Mouse (Mus musculus) layer of hippocampus, adult 2 months (tissue): ENCODE measurements around the gene Itga10. TPM values are rescaled to one million over a fixed set of nuclear protein-coding genes. Genes with fewer than 3 reads are reported as not detected.

Experiments
- DNase-seq, 2 experiments: peaks; one replicate each; pipeline ENCODE4 v3.0.0; 2022; ENCODE audit warnings: low spot score in 2 of 2
- H3K27ac ChIP-seq: fragments of 200-600 bp; 2 replicates; pipeline ENCODE4 v1.8.1; 2022
- H3K4me3 ChIP-seq: fragments of 200-600 bp; 2 replicates; pipeline ENCODE4 v1.8.1; 2022; ENCODE audit warnings: mild to moderate bottlenecking
- CTCF ChIP-seq: fragments of 200-600 bp; conservative IDR thresholded peaks from 2 replicates; pipeline ENCODE4 v1.8.1; 2022; ENCODE audit warnings: antibody characterized with exemption, mild to moderate bottlenecking, moderate library complexity
- total RNA-seq, 2 experiments: library from RNA; stranded (reverse); gene quantifications; 2 replicates each; pipeline ENCODE4 v1.2.3; 2021

Gene Itga10
- total RNA-seq, 2 experiments from 2014 or later: 2.0 to 3.1 TPM

DNA sequence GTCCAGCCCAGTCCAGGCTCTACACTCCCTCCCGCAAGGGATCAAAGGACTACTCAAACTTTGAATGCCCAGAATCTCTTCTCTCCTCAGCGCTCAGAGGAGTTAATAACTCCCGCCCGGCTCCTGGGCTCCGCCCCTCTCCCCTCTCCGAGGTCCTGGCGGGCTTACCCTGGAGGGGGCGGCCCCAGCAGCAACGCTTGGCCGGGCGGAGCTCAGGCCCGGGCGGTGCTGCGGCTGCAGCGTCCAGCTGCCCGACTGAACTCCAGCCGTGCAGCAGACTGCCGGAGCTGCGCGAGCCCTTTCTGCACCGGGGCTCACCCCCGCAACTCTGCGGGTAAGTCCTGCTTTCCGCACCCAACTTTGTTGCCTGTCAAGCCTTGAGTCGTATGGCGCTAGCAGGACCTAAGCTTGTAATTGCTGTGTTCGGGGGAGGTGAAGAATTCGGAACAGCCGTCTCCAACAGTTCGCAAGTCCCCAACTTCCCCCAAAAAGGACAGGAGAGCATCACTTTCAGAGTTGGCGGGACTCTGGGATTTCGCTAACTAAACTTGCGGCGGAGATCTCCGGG is 50.9 kb downstream of the Itga10 start, which contains the start of gene Pias3:
Pias3 (plus strand) TSS at position 187 of the 568 bp plus-strand sequence.
- TF ChIP-seq CTCF: no peak
- H3K27ac ChIP-seq: peak within 1 kb of the TSS; percentile 95
- peak; percentile 41 to 42 for DNase-seq
- H3K4me3 ChIP-seq: peak within 1 kb of the TSS; percentile 63

DNA sequence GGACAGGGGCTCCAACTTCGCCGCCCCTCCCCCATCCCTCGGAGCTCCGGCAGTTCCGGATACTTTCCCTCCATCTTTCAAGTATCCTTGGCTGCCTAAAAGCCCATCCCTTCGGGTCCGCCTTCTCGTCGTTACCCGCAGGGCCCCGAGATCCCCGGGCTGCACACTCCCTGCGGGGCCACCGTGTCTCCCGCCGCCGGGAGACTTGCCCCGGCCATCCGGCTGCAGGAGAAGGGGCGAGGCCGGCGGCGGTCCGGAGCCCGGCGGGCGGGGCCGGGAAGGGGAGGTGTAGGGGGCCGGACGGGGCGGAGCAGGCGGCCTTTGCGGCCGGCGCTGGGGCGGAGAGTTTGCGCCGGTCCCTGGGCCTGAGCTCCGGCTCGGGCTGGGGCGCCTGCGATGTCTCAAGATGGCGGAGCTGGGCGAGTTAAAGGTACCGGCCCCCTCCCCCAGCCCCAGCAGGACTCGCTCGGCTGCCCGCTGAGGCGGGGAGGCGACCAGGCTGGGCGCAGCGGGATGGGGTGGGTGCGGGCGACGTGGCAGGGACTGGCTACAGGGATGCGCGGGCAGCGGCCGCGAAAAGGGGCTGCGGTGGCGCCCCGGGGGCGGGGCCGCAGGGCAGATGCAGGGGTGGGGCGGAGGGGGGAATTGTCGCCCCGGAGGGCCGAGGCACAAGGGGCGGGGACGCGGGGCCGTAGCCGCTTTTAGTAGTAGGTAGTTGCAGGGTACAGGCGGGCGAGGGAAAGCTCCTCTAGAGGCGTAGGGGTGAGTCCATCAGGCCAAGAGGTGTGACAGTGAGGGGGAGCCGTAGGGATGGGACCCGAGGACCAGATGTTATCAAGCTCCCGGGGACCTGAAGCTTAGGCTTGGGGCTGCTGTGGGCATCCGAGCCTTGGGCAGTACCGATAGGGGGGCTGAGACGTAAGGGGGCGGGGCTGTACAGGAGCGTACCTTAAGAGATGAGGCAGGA is 51.7 kb downstream of the Itga10 start:
- H3K4me3 ChIP-seq: peak overlapping the region; percentile 63
- TF ChIP-seq CTCF: no peak
- H3K27ac ChIP-seq: peak overlapping the region; percentile 95
- peak; percentile 72 to 77 for DNase-seq

DNA sequence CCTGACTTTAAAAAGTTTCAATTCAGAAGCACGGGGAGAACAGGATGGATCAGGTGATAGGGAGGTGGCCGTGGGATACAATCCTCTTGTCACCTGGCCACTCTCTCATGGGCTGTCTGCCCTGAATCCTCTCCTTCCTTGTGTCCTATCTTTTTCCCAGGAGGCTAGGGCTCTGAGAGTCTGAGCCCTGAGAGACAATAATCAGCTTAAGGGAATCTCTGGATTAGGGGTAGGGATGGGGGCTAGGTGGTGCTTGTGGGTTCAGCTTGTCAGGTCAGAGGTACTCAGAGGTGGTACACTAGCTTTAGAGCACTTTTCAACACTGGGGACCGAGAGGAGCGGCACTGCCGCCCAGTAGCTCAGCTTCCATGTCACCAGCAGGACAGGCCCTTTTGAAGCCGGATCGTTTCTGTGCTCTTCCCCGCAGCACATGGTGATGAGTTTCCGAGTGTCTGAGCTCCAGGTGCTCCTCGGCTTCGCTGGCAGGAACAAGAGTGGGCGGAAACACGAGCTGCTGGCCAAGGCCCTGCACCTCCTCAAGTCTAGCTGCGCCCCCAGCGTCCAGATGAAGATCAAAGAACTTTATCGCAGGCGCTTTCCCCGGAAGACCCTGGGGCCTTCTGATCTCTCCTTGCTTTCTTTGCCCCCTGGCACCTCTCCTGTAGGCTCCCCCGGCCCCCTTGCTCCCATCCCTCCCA is 53.8 kb downstream of the Itga10 start:
- Histone ChIP-seq H3K4me3 (no peak overlapping the region), H3K27ac (no peak overlapping the region)
- DNase-seq: no peak
- TF ChIP-seq CTCF: peak; percentile 36

DNA sequence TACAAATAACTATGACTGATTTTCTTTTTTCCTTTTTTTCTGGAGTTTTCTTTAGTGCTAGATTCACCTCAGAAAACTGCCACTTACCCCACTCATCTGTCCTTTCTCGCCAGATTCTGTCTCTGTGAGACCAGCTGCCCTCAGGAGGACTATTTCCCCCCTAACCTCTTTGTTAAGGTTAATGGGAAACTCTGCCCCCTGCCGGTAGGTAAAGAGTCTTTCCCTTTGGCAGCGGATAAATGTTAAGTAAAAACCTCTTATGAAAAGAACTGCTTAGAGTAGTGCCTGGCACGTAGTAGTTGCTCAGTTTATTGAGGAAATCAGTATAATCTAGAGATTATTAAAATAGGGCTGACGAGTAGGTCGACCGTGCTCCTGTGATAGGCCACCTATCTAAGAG is 55.0 kb downstream of the Itga10 start:
- no peak for DNase-seq
- Histone ChIP-seq H3K4me3 (no peak overlapping the region), H3K27ac (no peak overlapping the region)
- peak; percentile 80 for TF ChIP-seq CTCF

DNA sequence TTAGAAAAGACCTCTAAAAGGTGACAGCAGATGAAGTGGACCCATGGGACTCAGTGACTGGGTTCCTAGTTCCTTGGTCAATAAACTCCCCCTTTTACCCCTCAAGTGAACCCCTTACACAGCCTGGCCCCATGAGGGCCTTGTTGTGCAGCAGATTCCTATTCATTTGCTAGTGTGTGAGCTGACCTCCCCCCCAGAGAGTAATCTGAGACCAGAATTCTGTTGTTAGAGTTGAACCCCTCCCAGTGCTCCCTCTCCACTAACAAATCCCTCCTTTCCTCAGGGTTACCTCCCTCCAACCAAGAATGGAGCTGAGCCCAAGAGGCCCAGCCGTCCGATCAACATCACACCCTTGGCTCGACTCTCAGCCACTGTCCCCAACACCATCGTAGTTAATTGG is 55.6 kb downstream of the Itga10 start:
- no peak overlapping the region for H3K27ac ChIP-seq
- TF ChIP-seq CTCF: no peak
- DNase-seq: no peak
- no peak overlapping the region for H3K4me3 ChIP-seq

DNA sequence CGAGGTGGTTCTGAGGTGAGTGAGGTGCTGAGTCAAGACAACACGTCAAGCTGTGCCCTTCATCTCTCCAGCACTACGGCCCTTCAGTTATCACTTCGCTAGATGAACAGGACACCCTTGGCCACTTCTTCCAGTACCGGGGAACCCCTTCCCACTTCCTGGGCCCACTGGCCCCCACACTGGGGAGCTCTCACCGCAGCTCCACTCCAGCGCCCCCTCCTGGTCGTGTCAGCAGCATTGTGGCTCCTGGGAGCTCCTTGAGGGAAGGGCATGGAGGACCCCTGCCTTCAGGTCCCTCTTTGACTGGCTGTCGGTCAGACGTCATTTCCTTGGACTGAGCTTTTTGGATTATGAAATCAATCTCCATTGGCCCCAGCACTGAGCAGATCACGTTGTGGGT is 59.4 kb downstream of the Itga10 start:
- DNase-seq: no peak
- no peak overlapping the region for H3K4me3 ChIP-seq
- TF ChIP-seq CTCF: peak; percentile 74
- H3K27ac ChIP-seq: no peak overlapping the region

DNA sequence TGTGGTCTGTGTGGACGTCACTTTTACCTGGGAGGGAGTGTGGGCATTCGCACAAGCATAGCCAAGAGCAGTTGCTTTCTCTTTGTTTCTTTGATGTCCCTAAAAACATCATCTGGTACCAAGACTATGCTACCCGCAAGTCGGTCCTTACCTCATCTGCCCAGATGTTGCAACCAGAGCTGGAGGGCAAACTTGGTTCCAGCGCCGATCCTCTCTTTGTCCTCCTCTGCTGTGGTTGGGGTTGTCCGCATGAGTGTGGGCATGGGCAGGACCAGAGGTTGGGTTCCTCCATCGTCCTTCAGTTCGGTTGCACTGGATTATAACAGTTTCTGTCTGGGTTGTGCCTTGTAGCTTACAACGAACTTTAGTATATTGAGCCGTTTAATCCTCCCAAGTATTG is 60.8 kb downstream of the Itga10 start:
- TF ChIP-seq CTCF: no peak
- no peak for DNase-seq
- Histone ChIP-seq H3K4me3 (no peak overlapping the region), H3K27ac (no peak overlapping the region)

DNA sequence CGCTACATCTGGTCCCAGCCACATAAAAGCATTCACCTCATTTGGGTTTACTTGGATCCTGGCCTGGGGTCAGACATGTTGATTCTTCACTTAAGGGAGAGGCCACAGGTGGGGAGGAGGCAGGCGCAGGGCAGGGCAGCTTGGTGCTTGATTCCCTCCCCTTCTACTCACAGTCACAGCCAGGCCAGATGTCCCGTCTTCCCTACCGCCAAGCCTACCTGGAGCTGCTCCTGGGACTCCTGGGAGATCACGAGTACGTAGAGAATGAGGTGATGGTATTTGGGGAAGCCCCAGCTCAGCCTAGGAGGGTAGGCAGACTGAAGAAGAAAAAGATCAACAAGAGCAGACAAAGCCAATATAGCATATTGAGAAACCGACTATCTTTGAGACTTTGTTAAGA is 61.6 kb downstream of the Itga10 start:
- no peak overlapping the region for H3K4me3 ChIP-seq
- TF ChIP-seq CTCF: no peak
- H3K27ac ChIP-seq: no peak overlapping the region
- DNase-seq: no peak

DNA sequence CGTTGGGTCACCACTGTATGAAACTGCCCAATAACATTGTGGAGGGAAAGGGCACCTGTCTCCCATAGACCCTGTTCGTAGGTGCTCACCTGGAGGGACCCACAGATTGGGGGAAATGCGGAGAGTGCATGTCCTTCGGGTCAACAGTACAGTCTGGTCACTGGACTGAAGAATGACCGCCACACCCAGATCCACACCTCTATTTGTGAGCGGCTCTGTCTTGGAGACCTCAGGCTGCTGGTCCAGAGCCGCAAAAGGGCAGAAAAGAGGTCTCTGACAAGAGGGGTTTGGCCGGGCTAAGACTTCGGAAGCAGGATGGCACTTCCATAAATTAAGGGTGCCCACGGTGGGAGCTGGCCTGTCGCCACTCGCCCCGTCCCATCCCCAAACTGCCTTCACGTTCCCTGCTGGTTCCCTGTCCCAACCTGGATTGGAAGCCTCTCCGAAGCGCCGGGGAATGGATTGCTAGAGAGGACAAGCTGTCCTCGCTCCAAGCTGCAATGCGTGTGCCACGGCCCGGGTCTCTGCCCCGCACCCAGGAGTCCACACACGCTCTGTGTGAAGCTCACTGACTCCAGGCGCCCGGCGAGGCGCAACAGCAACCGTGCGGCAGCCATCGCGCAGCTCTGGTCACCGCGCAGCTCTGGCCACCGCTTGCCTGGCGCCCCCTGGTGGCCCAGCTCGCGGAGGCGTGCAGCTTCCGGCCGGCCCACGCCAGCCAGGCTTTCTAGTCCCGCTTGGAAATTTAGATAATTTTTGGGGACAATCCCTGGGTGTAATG is 62.7 kb downstream of the Itga10 start, which contains the start of gene Nudt17:
Nudt17 (minus strand) TSS at position 660 of the 781 bp plus-strand sequence.
- peak within 1 kb of the TSS; percentile 80 for H3K27ac ChIP-seq
- peak within 1 kb of the TSS; percentile 69 for H3K4me3 ChIP-seq
- peak; percentile 100 for TF ChIP-seq CTCF
- peak; percentile 79 to 86 for DNase-seq

DNA sequence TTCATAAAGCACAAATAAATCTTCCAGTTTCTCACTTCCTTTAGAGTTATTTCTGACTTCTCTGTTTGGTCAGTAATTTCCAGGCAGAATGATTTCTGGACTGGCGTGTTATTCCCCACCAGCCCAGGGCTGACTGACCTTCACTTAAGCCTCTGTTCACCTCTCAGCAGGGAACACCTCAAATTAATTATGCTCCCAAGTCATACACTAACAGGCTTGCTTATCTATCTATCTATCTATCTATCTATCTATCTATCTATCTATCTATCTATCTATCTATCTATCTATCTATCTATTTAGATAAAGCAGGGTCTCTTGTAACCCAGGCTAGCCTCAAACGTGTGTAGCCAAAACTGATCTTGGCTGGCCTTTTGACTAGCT is 63.3 kb downstream of the Itga10 start:
- peak overlapping the region; percentile 80 for H3K27ac ChIP-seq
- TF ChIP-seq CTCF: no peak; the same call in 1 of the 2 replicates
- DNase-seq: no peak
- H3K4me3 ChIP-seq: peak overlapping the region; percentile 69

Other genes starting within 250 kb of the Itga10 start
- gene BC107364, start 193.3 kb upstream of the Itga10 start, total RNA-seq: not detected
- under 1 TPM in 1 of 2 experiments, not detected in 1; 0.23 TPM for gene Hfe2, start 120.4 kb upstream of the Itga10 start, total RNA-seq
- gene Txnip, start 87.6 kb upstream of the Itga10 start, total RNA-seq: 10 to 100 TPM; 22.6 to 36.4 TPM
- gene Gm16253, start 68.6 kb upstream of the Itga10 start, total RNA-seq: not detected
- gene Polr3gl, start 51.4 kb upstream of the Itga10 start, total RNA-seq: 10 to 100 TPM; 32.1 to 34.4 TPM
- 10 to 100 TPM; 55.2 to 56.7 TPM for gene Ankrd34a, start 48.9 kb upstream of the Itga10 start, total RNA-seq
- 10 to 100 TPM; 29.0 to 29.1 TPM for gene Lix1l, start 44.4 kb upstream of the Itga10 start, total RNA-seq
- 10 to 100 TPM; 51.4 to 52.0 TPM for gene Rbm8a, start 15.7 kb upstream of the Itga10 start, total RNA-seq
- 10 to 100 TPM; 57.1 to 59.6 TPM for gene Pex11b, start 10.2 kb upstream of the Itga10 start, total RNA-seq
- gene Gm42957, start 10.1 kb upstream of the Itga10 start, total RNA-seq: under 1 TPM; 0.12 to 0.87 TPM
- 1 to 10 TPM; 6.3 to 6.7 TPM for gene Ankrd35, start 24.5 kb downstream of the Itga10 start, total RNA-seq
- gene Pias3, start 50.8 kb downstream of the Itga10 start, total RNA-seq: 10 to 100 TPM; 32.5 to 44.4 TPM
- gene Nudt17, start 63.0 kb downstream of the Itga10 start, total RNA-seq: 10 to 100 TPM; 15.0 to 16.2 TPM
- 10 to 100 TPM; 23.5 to 24.0 TPM for gene Polr3c, start 82.0 kb downstream of the Itga10 start, total RNA-seq
- gene Rnf115, start 82.1 kb downstream of the Itga10 start, total RNA-seq: 10 to 100 TPM; 59.7 to 61.3 TPM
- under 1 TPM in 1 of 2 experiments, not detected in 1; 0.33 TPM for gene Pdzk1, start 183.7 kb downstream of the Itga10 start, total RNA-seq
- not detected for gene Cd160, start 183.8 kb downstream of the Itga10 start, total RNA-seq